Mouse (Mus musculus) myocyte (in vitro differentiated cells): ENCODE results near the gene Ndufa7. TPM values are rescaled to one million over a fixed set of nuclear protein-coding genes. Genes with fewer than 3 reads are reported as not detected.

ENCODE experiments used
- H3K27me3 ChIP-seq: one replicate; pipeline ENCODE4 v1.6.1; 2011; ENCODE audit not compliant: control insufficient read depth, insufficient read depth, insufficient read length
- H3K36me3 ChIP-seq: one replicate; pipeline ENCODE4 v1.6.1; 2011; ENCODE audit not compliant: control insufficient read depth, insufficient read depth
- H3K4me2 ChIP-seq: one replicate; pipeline ENCODE4 v1.6.1; 2011; ENCODE audit warnings: low read depth, control low read depth
- H3K4me3 ChIP-seq: one replicate; pipeline ENCODE4 v1.5.1; 2011; ENCODE audit warnings: mild to moderate bottlenecking, control low read depth, moderate library complexity
- H3K79me2 ChIP-seq: one replicate; pipeline ENCODE4 v1.6.1; 2011; ENCODE audit not compliant: control insufficient read depth, insufficient read depth
- H3ac ChIP-seq: one replicate; pipeline ENCODE4 v1.6.1; 2011; ENCODE audit not compliant: control insufficient read depth, insufficient read length
- CEBPB ChIP-seq: IDR thresholded peaks from 2 replicates; pipeline ENCODE4 v1.6.1; 2011; ENCODE audit warnings: mild to moderate bottlenecking, moderate library complexity; ENCODE audit not compliant: poor library complexity, insufficient read depth, severe bottlenecking
- E2F4 ChIP-seq: IDR thresholded peaks from one replicate; pipeline ENCODE4 v1.6.1; 2011; ENCODE audit warnings: mild to moderate bottlenecking, control low read depth, moderate library complexity; ENCODE audit not compliant: insufficient read depth
- MAX ChIP-seq: IDR thresholded peaks from one replicate; pipeline ENCODE4 v1.6.1; 2011; ENCODE audit warnings: low read depth, mild to moderate bottlenecking, control low read depth
- MYOD1 ChIP-seq, 3 experiments: IDR thresholded peaks; one replicate each; pipeline ENCODE4 v1.6.1; 2011; ENCODE audit warnings: control low read depth in 2 of 3, low read depth in 2 of 3, mild to moderate bottlenecking in 2 of 3, moderate library complexity in 1 of 3; ENCODE audit not compliant: insufficient read length in 2 of 3, control insufficient read depth in 1 of 3
- MYOG ChIP-seq, 3 experiments: IDR thresholded peaks; one replicate each; pipeline ENCODE4 v1.6.1; 2011; ENCODE audit warnings: control low read depth in 2 of 3, low read depth in 2 of 3, mild to moderate bottlenecking in 2 of 3; ENCODE audit not compliant: insufficient read length in 2 of 3, control insufficient read depth in 1 of 3, insufficient read depth in 1 of 3
- POLR2A ChIP-seq: IDR thresholded peaks from one replicate; pipeline ENCODE4 v1.6.1; 2011; ENCODE audit warnings: low read depth, mild to moderate bottlenecking, control low read depth, moderate library complexity; ENCODE audit not compliant: insufficient read length
- POLR2AphosphoS2 ChIP-seq: IDR thresholded peaks from one replicate; pipeline ENCODE4 v1.6.1; 2011; ENCODE audit warnings: low read depth, control low read depth; ENCODE audit not compliant: insufficient read length
- REST ChIP-seq: IDR thresholded peaks from one replicate; pipeline ENCODE4 v1.6.1; 2011; ENCODE audit warnings: mild to moderate bottlenecking, control low read depth, moderate library complexity; ENCODE audit not compliant: insufficient read depth, insufficient read length
- SRF ChIP-seq: IDR thresholded peaks from one replicate; pipeline ENCODE4 v1.6.1; 2011; ENCODE audit warnings: low read depth; ENCODE audit not compliant: control insufficient read depth, insufficient read length
- TCF12 ChIP-seq: IDR thresholded peaks from one replicate; pipeline ENCODE4 v1.6.1; 2011; ENCODE audit warnings: mild to moderate bottlenecking, control low read depth; ENCODE audit not compliant: poor library complexity, insufficient read depth, severe bottlenecking
- TCF3 ChIP-seq: IDR thresholded peaks from one replicate; pipeline ENCODE4 v1.6.1; 2011; ENCODE audit warnings: low read depth, control low read depth; ENCODE audit not compliant: insufficient read length
- USF1 ChIP-seq: IDR thresholded peaks from one replicate; pipeline ENCODE4 v1.6.1; 2011; ENCODE audit warnings: low read depth, mild to moderate bottlenecking, control low read depth, moderate library complexity
- polyA plus RNA-seq: library from polyadenylated mRNA; unstranded; fragments of >200 nt; fragmentation: generic; extraction: Trizol; gene quantifications from one replicate; pipeline ENCODE4 v1.2.1, GENCODE M21; 2012; ENCODE audit warnings: missing spikeins

Ndufa7 gene
- polyA plus RNA-seq, 1 experiment = 614 TPM

DNA sequence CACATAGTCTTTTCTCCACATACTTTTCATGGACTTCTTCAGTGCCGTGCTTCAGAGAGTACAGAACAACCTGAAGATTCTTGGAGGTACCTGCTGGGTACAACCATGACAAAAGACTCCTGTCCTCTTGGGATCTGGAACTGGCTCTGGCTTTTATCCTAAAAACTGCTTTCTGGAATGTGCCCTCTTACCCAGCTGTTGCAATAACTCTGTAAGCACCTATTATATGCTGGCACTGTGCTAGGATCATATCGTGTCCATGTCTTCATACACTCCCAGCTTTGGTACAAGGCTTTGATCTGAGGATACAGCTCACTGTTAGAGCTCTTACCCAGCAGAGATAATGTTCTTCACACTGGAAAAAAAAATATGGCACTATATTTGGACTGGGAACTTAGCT, 39.4 kb upstream of the Ndufa7 start:
- TF ChIP-seq CEBPB = peak; percentile 78
- no peak for TF ChIP-seq E2F4
- peak in 1 of 3 experiments; percentile 17 for TF ChIP-seq MYOD1 (IDR thresholded peaks at IDR 0.05; ENCODE audit: control insufficient read depth in 1 of 3, insufficient read length in 2 of 3, low read depth in 2 of 3)
- no peaks in the 10 kb centered on the region for H3K36me3 ChIP-seq
- no peaks in the 10 kb centered on the region for H3K79me2 ChIP-seq
- no peak overlapping the region for H3K4me2 ChIP-seq
- no peak overlapping the region for H3K4me3 ChIP-seq
- no peak overlapping the region for H3ac ChIP-seq
- H3K27me3 ChIP-seq = no peaks in the 10 kb centered on the region

DNA sequence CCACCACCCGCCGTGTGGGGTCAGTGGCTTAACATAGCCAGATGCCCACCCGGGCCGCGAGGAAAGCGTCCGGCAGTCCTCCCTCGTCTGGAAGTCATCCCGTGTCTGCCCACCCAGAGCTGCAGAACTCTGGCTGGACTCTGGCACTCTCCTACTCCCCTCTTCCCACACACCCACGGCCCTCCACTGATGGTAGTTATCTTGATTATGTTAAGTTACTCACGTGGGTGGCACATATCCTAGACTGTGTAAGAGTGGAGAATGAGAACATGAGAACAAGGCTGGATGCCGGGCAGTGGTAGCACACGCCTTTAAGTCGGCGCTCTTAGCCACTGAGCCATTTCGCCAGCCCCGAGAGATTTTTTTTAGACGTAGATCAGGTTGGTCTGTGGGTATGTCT, 38.0 kb upstream of the Ndufa7 start:
- no peak overlapping the region for H3ac ChIP-seq
- H3K79me2 ChIP-seq = no peaks in the 10 kb centered on the region
- no peak overlapping the region for H3K4me2 ChIP-seq
- H3K27me3 ChIP-seq = no peaks in the 10 kb centered on the region
- H3K4me3 ChIP-seq = no peak overlapping the region
- TF ChIP-seq POLR2A = no peak
- TF ChIP-seq CEBPB = no peak
- no peak for TF ChIP-seq TCF3
- TF ChIP-seq REST = no peak
- TF ChIP-seq POLR2AphosphoS2 = no peak
- TF ChIP-seq MYOD1 (IDR thresholded peaks at IDR 0.05; ENCODE audit: control insufficient read depth in 1 of 3, insufficient read length in 2 of 3, low read depth in 2 of 3) = no peak
- TF ChIP-seq MAX = no peak
- TF ChIP-seq TCF12 = no peak
- TF ChIP-seq SRF = no peak
- TF ChIP-seq USF1 = no peak
- TF ChIP-seq E2F4 = no peak
- TF ChIP-seq MYOG (IDR thresholded peaks at IDR 0.05; ENCODE audit: control insufficient read depth in 1 of 3, insufficient read depth in 1 of 3, insufficient read length in 2 of 3, low read depth in 2 of 3) = no peak
- no peaks in the 10 kb centered on the region for H3K36me3 ChIP-seq

DNA sequence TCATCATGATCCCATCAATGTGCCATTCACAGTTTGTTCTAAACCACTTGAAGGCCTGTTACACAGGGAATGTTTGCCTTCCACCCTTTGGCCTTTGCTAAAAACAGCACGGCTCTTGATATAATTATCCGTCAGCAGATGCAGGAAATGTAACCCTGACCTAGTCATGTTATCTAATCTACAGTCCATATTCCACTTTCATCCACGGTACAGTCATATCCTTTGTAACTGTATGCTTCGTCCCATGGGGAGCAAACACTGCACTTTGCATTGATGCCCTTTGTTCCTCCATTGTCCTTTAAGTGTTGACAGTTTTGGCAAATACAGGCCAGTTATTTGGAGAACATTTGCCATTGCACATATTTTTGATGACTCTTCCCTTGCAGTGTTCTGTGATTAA, 35.6 kb upstream of the Ndufa7 start:
- no peak overlapping the region for H3K4me3 ChIP-seq
- no peak for TF ChIP-seq CEBPB
- TF ChIP-seq MYOD1 (IDR thresholded peaks at IDR 0.05; ENCODE audit: control insufficient read depth in 1 of 3, insufficient read length in 2 of 3, low read depth in 2 of 3) = no peak
- TF ChIP-seq REST = no peak
- TF ChIP-seq SRF = no peak
- TF ChIP-seq USF1 = no peak
- TF ChIP-seq TCF12 = no peak
- no peak for TF ChIP-seq POLR2AphosphoS2
- TF ChIP-seq TCF3 = no peak
- TF ChIP-seq E2F4 = no peak
- no peak overlapping the region for H3ac ChIP-seq

GRCm38 (mm10) chr17:33798306-33798705, 26.1 kb upstream of the Ndufa7 start:
- H3K36me3 ChIP-seq = no peaks in the 10 kb centered on the region
- no peaks in the 10 kb centered on the region for H3K27me3 ChIP-seq

More for the DNA sequence above, 35.6 kb upstream of the Ndufa7 start:
- no peaks in the 10 kb centered on the region for H3K27me3 ChIP-seq
- H3K79me2 ChIP-seq = no peaks in the 10 kb centered on the region
- no peaks in the 10 kb centered on the region for H3K36me3 ChIP-seq
- peak overlapping the region; percentile 19 for H3K4me2 ChIP-seq

GRCm38 (mm10) chr17:33799277-33799676, 25.1 kb upstream of the Ndufa7 start:
- H3K36me3 ChIP-seq = no peaks in the 10 kb centered on the region
- no peak overlapping the region for H3ac ChIP-seq
- TF ChIP-seq TCF3 (no peak), USF1 (no peak), TCF12 (no peak), MYOD1 (IDR thresholded peaks at IDR 0.05; ENCODE audit: control insufficient read depth in 1 of 3, insufficient read length in 2 of 3, low read depth in 2 of 3) (no peak), REST (no peak), SRF (no peak), E2F4 (no peak), POLR2AphosphoS2 (no peak), MYOG (IDR thresholded peaks at IDR 0.05; ENCODE audit: control insufficient read depth in 1 of 3, insufficient read depth in 1 of 3, insufficient read length in 2 of 3, low read depth in 2 of 3) (no peak), MAX (no peak), CEBPB (no peak), POLR2A (no peak)
- H3K4me3 ChIP-seq = no peak overlapping the region
- no peaks in the 10 kb centered on the region for H3K27me3 ChIP-seq
- no peaks in the 10 kb centered on the region for H3K79me2 ChIP-seq
- no peak overlapping the region for H3K4me2 ChIP-seq

More at GRCm38 (mm10) chr17:33798306-33798705, 26.1 kb upstream of the Ndufa7 start:
- Histone ChIP-seq H3K4me3 (no peak overlapping the region), H3ac (no peak overlapping the region), H3K4me2 (no peak overlapping the region), H3K79me2 (no peaks in the 10 kb centered on the region)
- TF ChIP-seq SRF = no peak
- no peak for TF ChIP-seq REST
- no peak for TF ChIP-seq E2F4
- TF ChIP-seq POLR2AphosphoS2 = no peak
- TF ChIP-seq MYOD1 (IDR thresholded peaks at IDR 0.05; ENCODE audit: control insufficient read depth in 1 of 3, insufficient read length in 2 of 3, low read depth in 2 of 3) = no peak
- TF ChIP-seq MAX = no peak
- TF ChIP-seq USF1 = no peak
- no peak for TF ChIP-seq TCF3
- no peak for TF ChIP-seq TCF12
- TF ChIP-seq CEBPB = no peak
- no peak for TF ChIP-seq MYOG (IDR thresholded peaks at IDR 0.05; ENCODE audit: control insufficient read depth in 1 of 3, insufficient read depth in 1 of 3, insufficient read length in 2 of 3, low read depth in 2 of 3)
- TF ChIP-seq POLR2A = no peak
